Comparison of ENCODE assay signal across 9 mouse cellular contexts in the genomic region with DNA sequence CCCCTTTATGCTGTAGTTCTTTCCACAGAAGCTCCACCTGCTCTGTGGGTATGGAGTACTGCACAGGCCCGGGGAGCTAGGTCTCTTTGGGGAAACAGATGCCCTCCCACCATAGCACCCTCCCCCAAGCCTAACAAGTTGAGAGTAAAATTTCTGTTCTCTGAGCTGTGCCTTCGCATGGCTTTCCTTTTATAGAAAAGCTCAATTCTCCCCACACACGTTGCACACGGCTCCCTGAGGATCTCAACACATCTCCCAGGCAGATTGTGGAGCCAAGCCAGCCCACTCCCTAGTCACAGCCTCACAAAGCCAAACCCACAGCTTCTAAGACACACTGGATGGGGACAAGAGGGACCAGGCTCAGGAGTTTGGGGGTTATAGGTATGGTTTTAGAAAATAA. TPM values are rescaled to one million over a fixed set of nuclear protein-coding genes. Genes with fewer than 3 reads are reported as not detected.
DNase-seq lines count a peak whose midpoint lies in the region; ATAC-seq and TF ChIP-seq lines count a peak whose summit lies in the region.
"Had no signal": no experiment of that assay in that cellular context is flagged by ENCODE, and none has a peak within 500 bp of the region (broad histone marks: within the 10 kb centered on the region; RNA-seq: fewer than 3 reads in every experiment).

No protein-coding gene starts in this region.

- no peak for ATAC-seq in midbrain, postnatal 0 days (ENCODE audit: low FRiP score)

- peak; percentile 44 for DNase-seq in brain, embryonic 14.5 days (ENCODE audit: low read depth)
- peak; percentile 84 to 93 for DNase-seq in layer of hippocampus, adult 2 months (ENCODE audit: low spot score in 2 of 2)
- peak; percentile 47 for DNase-seq in midbrain, postnatal 0 days (ENCODE audit: low spot score)
- no peak for DNase-seq in urinary bladder, postnatal 25 days (ENCODE audit: low spot score)
- no peak for DNase-seq in cerebellum, adult 9-11 months
- DNase-seq in embryo, embryonic 10 days (ENCODE audit: low spot score): no peak

- H3K27me3 ChIP-seq in midbrain, postnatal 0 days (ENCODE audit: insufficient read depth, low read length): no peaks in the 10 kb centered on the region

- H3K36me3 ChIP-seq in midbrain, postnatal 0 days (ENCODE audit: insufficient read depth, low read length): peaks cover 38% of the 10 kb centered on the region

- H3K4me2 ChIP-seq in midbrain, postnatal 0 days (ENCODE audit: low read depth, low read length, poor library complexity, severe bottlenecking): peak overlapping the region; percentile 77; the same call in 1 of the 2 replicates

- H3K4me3 ChIP-seq in embryonic fibroblast, embryonic 13.5 days (ENCODE audit: insufficient read depth, low read length): no peak overlapping the region
- peak overlapping the region; percentile 84 for H3K4me3 ChIP-seq in layer of hippocampus, adult 2 months
- no peak overlapping the region for H3K4me3 ChIP-seq in midbrain, postnatal 0 days (ENCODE audit: low read depth, low read length)
- H3K4me3 ChIP-seq: erythroblast, embryonic 14.5 days had no signal

- peak overlapping the region; percentile 78; the same call in 1 of the 2 replicates for H3K9ac ChIP-seq in midbrain, postnatal 0 days (replicated peaks; ENCODE audit: low read length, poor library complexity, severe bottlenecking)
- H3K9ac ChIP-seq: liver, embryonic 14.5 days had no signal

- TF ChIP-seq CTCF in brain, embryonic 14.5 days (IDR thresholded peaks at IDR 0.05; ENCODE audit: borderline replicate concordance, extremely low read depth, insufficient read depth, insufficient read length): no peak
- no peak for TF ChIP-seq CTCF in embryonic fibroblast, embryonic 13.5 days (IDR thresholded peaks at IDR 0.05; ENCODE audit: borderline replicate concordance, insufficient read depth, low read length)
- no peak for TF ChIP-seq CTCF in layer of hippocampus, adult 2 months (conservative IDR thresholded peaks at IDR 0.05)
- TF ChIP-seq CTCF in midbrain, postnatal 0 days (IDR thresholded peaks at IDR 0.05): no peak

- no peaks in the 10 kb centered on the region for H3K9me3 ChIP-seq in midbrain, postnatal 0 days (ENCODE audit: low read length)

- H3K27ac ChIP-seq in embryonic fibroblast, embryonic 13.5 days (ENCODE audit: insufficient read depth, low read length): peak overlapping the region; percentile 62
- H3K27ac ChIP-seq in layer of hippocampus, adult 2 months: peak overlapping the region; percentile 97
- H3K27ac ChIP-seq in midbrain, postnatal 0 days (ENCODE audit: low read depth, low read length): peak overlapping the region; percentile 39; the same call in 1 of the 2 replicates
- H3K27ac ChIP-seq: liver, embryonic 14.5 days had no signal

- H3K4me1 ChIP-seq in embryonic fibroblast, embryonic 13.5 days (ENCODE audit: control insufficient read depth, insufficient read depth, low read length): peaks cover 10% of the 10 kb centered on the region
- H3K4me1 ChIP-seq in midbrain, postnatal 0 days (ENCODE audit: insufficient read depth, low read length): peaks cover 10% of the 10 kb centered on the region

- WGBS in midbrain, postnatal 0 days: 40% methylated on average over 4 of the region's 4 CpGs

- TF ChIP-seq POLR2A in brain, embryonic 14.5 days (IDR thresholded peaks at IDR 0.05; ENCODE audit: borderline replicate concordance, extremely low read depth, insufficient read depth, insufficient read length, poor library complexity, severe bottlenecking): no peak
- peak; percentile 32; the same call in 1 of the 2 replicates for TF ChIP-seq POLR2A in embryonic fibroblast, embryonic 13.5 days (IDR thresholded peaks at IDR 0.05; ENCODE audit: low read depth, low read length)

RNA-seq across cellular contexts. Expression of a gene that starts 2.2 kb away (rescaled TPM):
- polyA plus RNA-seq in brain, embryonic 14.5 days (2012; rRNA removed): 399 and 499 TPM in 2 replicates
- polyA plus RNA-seq in embryonic fibroblast, embryonic 13.5 days (2011; ENCODE audit: insufficient read length, low read depth, missing spikeins): 56.7 and 63.9 TPM in 2 replicates
- total RNA-seq in layer of hippocampus, adult 2 months (2021): 100 to 1,000 TPM; 515 to 555 TPM
- 78.5 and 91.4 TPM in 2 replicates for total RNA-seq in midbrain, postnatal 0 days (2014; rRNA removed)
- polyA plus RNA-seq in midbrain, postnatal 0 days (2015; fragmentation: Nextera tagmentation; extraction: Ambion mirVana): 250 and 259 TPM in 2 replicates

RNA-seq across cellular contexts. Expression of a gene that starts 4.0 kb away (rescaled TPM):
- polyA plus RNA-seq in brain, embryonic 14.5 days (2012; rRNA removed): 65.5 and 75.9 TPM in 2 replicates
- 29.0 and 29.3 TPM in 2 replicates for polyA plus RNA-seq in embryonic fibroblast, embryonic 13.5 days (2011; ENCODE audit: insufficient read length, low read depth, missing spikeins)
- 10 to 100 TPM; 27.7 to 27.8 TPM for total RNA-seq in layer of hippocampus, adult 2 months (2021)
- 60.4 and 74.3 TPM in 2 replicates for total RNA-seq in midbrain, postnatal 0 days (2014; rRNA removed)
- polyA plus RNA-seq in midbrain, postnatal 0 days (2015; fragmentation: Nextera tagmentation; extraction: Ambion mirVana): 64.8 and 68.1 TPM in 2 replicates

RNA-seq across cellular contexts. Expression of a gene that starts 8.9 kb away (rescaled TPM):
- 47.4 and 61.4 TPM in 2 replicates for polyA plus RNA-seq in brain, embryonic 14.5 days (2012; rRNA removed)
- 6.0 and 10.8 TPM in 2 replicates for polyA plus RNA-seq in embryonic fibroblast, embryonic 13.5 days (2011; ENCODE audit: insufficient read length, low read depth, missing spikeins)
- 10 to 100 TPM; 18.0 to 20.3 TPM for total RNA-seq in layer of hippocampus, adult 2 months (2021)
- 8.2 and 15.3 TPM in 2 replicates for total RNA-seq in midbrain, postnatal 0 days (2014; rRNA removed)
- polyA plus RNA-seq in midbrain, postnatal 0 days (2015; fragmentation: Nextera tagmentation; extraction: Ambion mirVana): 3.5 and 5.1 TPM in 2 replicates

RNA-seq across cellular contexts. Expression of a gene that starts 18.2 kb away (rescaled TPM):
- polyA plus RNA-seq in brain, embryonic 14.5 days (2012; rRNA removed): 4.3 and 5.6 TPM in 2 replicates
- polyA plus RNA-seq in embryonic fibroblast, embryonic 13.5 days (2011; ENCODE audit: insufficient read length, low read depth, missing spikeins): 0.40 and 0.60 TPM in 2 replicates
- total RNA-seq in layer of hippocampus, adult 2 months (2021): 1 to 10 TPM; 1.1 to 2.4 TPM
- 0.11 and 0.61 TPM in 2 replicates for total RNA-seq in midbrain, postnatal 0 days (2014; rRNA removed)
- 0.45 and 0.85 TPM in 2 replicates for polyA plus RNA-seq in midbrain, postnatal 0 days (2015; fragmentation: Nextera tagmentation; extraction: Ambion mirVana)

RNA-seq across cellular contexts. Expression of a gene that starts 18.4 kb away (rescaled TPM):
- 58.7 and 63.5 TPM in 2 replicates for polyA plus RNA-seq in brain, embryonic 14.5 days (2012; rRNA removed)
- polyA plus RNA-seq in embryonic fibroblast, embryonic 13.5 days (2011; ENCODE audit: insufficient read length, low read depth, missing spikeins): 37.0 and 42.0 TPM in 2 replicates
- 100 to 1,000 TPM in 1 of 2 experiments, 10 to 100 TPM in 1; 98.4 to 106 TPM for total RNA-seq in layer of hippocampus, adult 2 months (2021)
- 32.8 and 42.3 TPM in 2 replicates for total RNA-seq in midbrain, postnatal 0 days (2014; rRNA removed)
- 29.3 and 29.4 TPM in 2 replicates for polyA plus RNA-seq in midbrain, postnatal 0 days (2015; fragmentation: Nextera tagmentation; extraction: Ambion mirVana)

Comparison
In these comparisons a context has a peak if more than half of its experiments do, and no peak if none do; other contexts are left out.
1. DNase-seq: peak in brain, embryonic 14.5 days (single experiment), layer of hippocampus, adult 2 months (2 of 2) and midbrain, postnatal 0 days (single experiment); none in urinary bladder, postnatal 25 days (single experiment), cerebellum, adult 9-11 months (single experiment) and embryo, embryonic 10 days (single experiment).
2. H3K27ac ChIP-seq: peak in every context shown above with its lines; median percentile 97 in layer of hippocampus, adult 2 months; 62 in embryonic fibroblast, embryonic 13.5 days; 39 in midbrain, postnatal 0 days.